Mouse (Mus musculus) embryonic facial prominence, embryonic 14.5 days (tissue): ENCODE data around the gene Mgst3. TPM values are rescaled to one million over a fixed set of nuclear protein-coding genes. Genes with fewer than 3 reads are reported as not detected.
A peak's percentile ranks its signal among the peaks of the same experiment; 100 is the strongest.

ENCODE experiments used
- ATAC-seq: fragments of 200-750 bp; cut with Nextera tagmentation; 2 replicates; pipeline ENCODE4 v1.8.0; 2017; ENCODE audit warnings: low read depth, moderate number of reproducible peaks, moderate TSS enrichment
- DNase-seq: peaks from one replicate; pipeline ENCODE4 v3.0.0-alpha.2; 2015; ENCODE audit warnings: low spot score
- H3K27ac ChIP-seq: fragments of 300-500 bp; sonication (generic); replicated peaks from 2 replicates; pipeline ENCODE4 v1.5.1; 2014; ENCODE audit warnings: low read depth, mild to moderate bottlenecking, low read length, moderate library complexity
- H3K27me3 ChIP-seq: fragments of 300-500 bp; sonication (generic); replicated peaks from 2 replicates; pipeline ENCODE4 v1.6.1; 2014; ENCODE audit warnings: low read length; ENCODE audit not compliant: control insufficient read depth, insufficient read depth
- H3K36me3 ChIP-seq: fragments of 300-500 bp; sonication (generic); 2 replicates; pipeline ENCODE4 v1.6.1; 2014; ENCODE audit warnings: low read length, mixed read lengths; ENCODE audit not compliant: control insufficient read depth, insufficient read depth
- H3K4me1 ChIP-seq: fragments of 300-500 bp; sonication (generic); 2 replicates; pipeline ENCODE4 v1.6.1; 2014; ENCODE audit warnings: antibody characterized with exemption, low read length; ENCODE audit not compliant: control insufficient read depth, insufficient read depth
- H3K4me2 ChIP-seq: fragments of 300-500 bp; sonication (generic); 2 replicates; pipeline ENCODE4 v1.6.1; 2014; ENCODE audit warnings: low read depth, mild to moderate bottlenecking, low read length, moderate library complexity, mixed read lengths
- H3K4me3 ChIP-seq: fragments of 300-500 bp; sonication (generic); 2 replicates; pipeline ENCODE4 v1.5.1; 2014; ENCODE audit warnings: low read depth, mild to moderate bottlenecking, low read length
- H3K9ac ChIP-seq: fragments of 300-500 bp; sonication (generic); 2 replicates; pipeline ENCODE4 v1.6.1; 2014; ENCODE audit warnings: low read depth, mild to moderate bottlenecking, low read length, moderate library complexity, mixed read lengths
- H3K9me3 ChIP-seq: fragments of 300-500 bp; sonication (generic); 2 replicates; pipeline ENCODE4 v1.6.1; 2016; ENCODE audit warnings: low read length; ENCODE audit not compliant: control insufficient read depth
- WGBS: fragments of 180-500 bp; shearing (Covaris S2); extraction: QIAGEN DNeasy Blood & Tissue Kit; methylation state at CpG from one replicate; pipeline ENCODE4 v1.1.7; 2014; 5-methylcytosine and 5-hydroxymethylcytosine counted together
- polyA plus RNA-seq: library from polyadenylated mRNA; unstranded; fragments of >200 nt; fragmentation: Nextera tagmentation; extraction: Ambion mirVana; gene quantifications from 2 replicates; pipeline ENCODE4 v1.2.1, GENCODE M21; 2014

The Mgst3 gene
- polyA plus RNA-seq, 1 experiment from 2014 or later: 86.9 TPM

DNA sequence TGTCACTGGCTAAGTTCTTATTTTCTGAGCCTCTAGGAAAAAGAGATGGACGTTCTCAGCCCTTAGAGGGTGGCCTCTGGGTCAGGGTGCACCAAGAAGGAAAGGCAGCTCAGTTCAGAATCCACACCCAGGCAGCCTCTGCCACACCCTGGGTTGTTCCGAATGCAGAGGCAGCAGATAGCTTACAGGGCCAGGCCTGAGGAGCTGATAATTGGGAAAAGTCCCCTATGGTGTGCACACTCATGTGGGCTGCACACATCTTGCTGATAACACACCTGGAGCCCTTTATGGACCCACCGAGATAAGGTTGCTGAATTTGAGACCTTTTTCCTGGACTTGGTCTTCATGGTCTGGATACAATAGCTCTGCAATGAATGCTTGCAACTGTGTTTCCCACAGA, 9.5 kb downstream of the Mgst3 start:
- DNase-seq (no peak), ATAC-seq (no peak)
- Histone ChIP-seq H3K36me3 (no peaks in the 10 kb centered on the region), H3K27ac (no peak overlapping the region), H3K4me1 (no peaks in the 10 kb centered on the region), H3K9me3 (no peaks in the 10 kb centered on the region), H3K4me3 (no peak overlapping the region), H3K27me3 (no peaks in the 10 kb centered on the region; the same call in 1 of the 2 replicates), H3K4me2 (no peak overlapping the region), H3K9ac (no peak overlapping the region)
- 63% methylated on average over 3 of the region's 3 CpGs for whole genome bisulfite sequencing

DNA sequence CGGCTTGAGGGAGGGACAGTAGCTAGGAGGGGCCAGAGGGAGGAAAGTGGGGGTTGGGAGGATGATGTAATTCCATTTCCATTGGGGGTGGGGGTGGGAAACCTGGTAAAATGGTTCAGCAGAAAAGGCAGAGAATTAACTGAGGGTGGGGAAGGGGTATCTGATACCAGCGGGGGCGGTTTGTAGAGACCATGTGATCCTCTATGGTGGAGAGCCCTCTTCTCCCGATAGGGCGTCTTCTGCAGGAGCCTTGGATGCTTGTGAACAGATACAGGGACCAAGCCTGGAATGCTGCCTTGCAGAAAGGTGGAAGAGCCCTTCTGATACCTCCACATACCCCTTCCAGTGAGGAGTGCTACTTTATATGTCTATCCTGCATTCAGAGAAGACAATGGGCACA, 10.5 kb downstream of the Mgst3 start:
- 86% methylated on average over 5 of the region's 5 CpGs for WGBS

DNA sequence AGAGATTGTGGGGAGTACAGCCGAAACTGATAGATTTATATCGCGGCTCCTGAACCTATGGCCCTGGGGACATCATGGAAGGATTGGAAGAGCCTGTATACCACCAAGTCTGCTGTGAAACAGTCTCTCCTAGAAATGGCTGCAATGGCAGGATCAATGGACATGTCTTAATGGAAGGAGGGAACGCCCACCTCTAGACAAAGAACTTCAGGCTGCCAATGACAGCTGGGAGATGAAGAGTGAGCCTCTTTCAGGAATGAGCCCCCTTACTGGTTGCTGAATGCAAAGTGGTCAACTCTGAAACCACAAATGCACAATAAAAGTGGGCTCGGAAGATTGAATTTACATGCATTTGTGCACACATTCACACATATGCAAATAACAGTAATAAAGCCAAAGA, 10.9 kb downstream of the Mgst3 start:
- Histone ChIP-seq H3K9ac (no peak overlapping the region), H3K27me3 (no peaks in the 10 kb centered on the region; the same call in 1 of the 2 replicates), H3K4me1 (no peaks in the 10 kb centered on the region), H3K4me3 (no peak overlapping the region), H3K36me3 (no peaks in the 10 kb centered on the region), H3K27ac (no peak overlapping the region), H3K9me3 (no peaks in the 10 kb centered on the region), H3K4me2 (no peak overlapping the region)
- no peak for ATAC-seq
- WGBS: 86% methylated on average over 5 of the region's 5 CpGs
- no peak for DNase-seq

More for the DNA sequence above, 10.5 kb downstream of the Mgst3 start:
- Histone ChIP-seq H3K4me2 (no peak overlapping the region), H3K4me3 (no peak overlapping the region), H3K27ac (no peak overlapping the region), H3K9ac (no peak overlapping the region), H3K27me3 (no peaks in the 10 kb centered on the region; the same call in 1 of the 2 replicates), H3K9me3 (no peaks in the 10 kb centered on the region), H3K36me3 (no peaks in the 10 kb centered on the region), H3K4me1 (no peaks in the 10 kb centered on the region)
- DNase-seq: no peak
- no peak for ATAC-seq

DNA sequence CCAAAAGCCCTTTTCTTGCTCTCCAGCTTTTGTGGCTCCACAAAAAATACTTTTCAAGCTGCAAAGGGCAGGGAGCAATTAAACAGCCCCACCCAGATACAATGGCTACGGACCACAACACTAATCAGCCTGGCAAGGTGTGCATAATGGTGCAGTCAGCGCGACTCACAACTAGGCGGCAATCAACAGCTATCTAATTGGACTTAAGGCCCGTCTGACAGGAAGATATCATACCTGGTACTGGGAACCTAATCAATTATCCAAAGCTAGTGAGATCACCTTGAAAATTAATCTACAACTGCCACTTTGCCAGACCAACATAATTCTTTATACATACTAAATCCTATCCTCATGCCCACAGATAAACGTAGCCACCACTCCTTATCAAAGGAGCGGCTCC, 11.3 kb downstream of the Mgst3 start:
- Histone ChIP-seq H3K27ac (no peak overlapping the region), H3K4me2 (no peak overlapping the region), H3K27me3 (no peaks in the 10 kb centered on the region; the same call in 1 of the 2 replicates), H3K36me3 (no peaks in the 10 kb centered on the region), H3K9ac (no peak overlapping the region), H3K4me3 (no peak overlapping the region), H3K9me3 (no peaks in the 10 kb centered on the region), H3K4me1 (no peaks in the 10 kb centered on the region)
- ATAC-seq: no peak
- DNase-seq: no peak
- 79% methylated on average over 7 of the region's 7 CpGs for WGBS

GRCm38 (mm10) chr1:167381050-167382015, 12.3 kb downstream of the Mgst3 start:
- DNase-seq: no peak
- H3K36me3 ChIP-seq: peaks cover 4% of the 10 kb centered on the region; the same call in 1 of the 2 replicates
- H3K4me2 ChIP-seq: no peak overlapping the region
- H3K9me3 ChIP-seq: no peaks in the 10 kb centered on the region
- no peak for ATAC-seq
- H3K27ac ChIP-seq: no peak overlapping the region
- no peak overlapping the region for H3K9ac ChIP-seq
- 78% methylated on average over 8 of the region's 8 CpGs for WGBS
- no peaks in the 10 kb centered on the region for H3K4me1 ChIP-seq
- H3K4me3 ChIP-seq: no peak overlapping the region
- H3K27me3 ChIP-seq: no peaks in the 10 kb centered on the region; the same call in 1 of the 2 replicates

- Histone ChIP-seq H3K4me1 (no peaks in the 10 kb centered on the region), H3K36me3 (peaks cover 8% of the 10 kb centered on the region; the same call in 1 of the 2 replicates), H3K9ac (no peak overlapping the region), H3K4me3 (no peak overlapping the region), H3K27me3 (no peaks in the 10 kb centered on the region; the same call in 1 of the 2 replicates), H3K9me3 (no peaks in the 10 kb centered on the region), H3K4me2 (no peak overlapping the region), H3K27ac (no peak overlapping the region)
- DNase-seq (no peak), ATAC-seq (no peak)
- 86% methylated on average over 2 of the region's 2 CpGs for WGBS
Measured at GRCm38 (mm10) chr1:167380223-167380622, 13.4 kb downstream of the Mgst3 start.

DNA sequence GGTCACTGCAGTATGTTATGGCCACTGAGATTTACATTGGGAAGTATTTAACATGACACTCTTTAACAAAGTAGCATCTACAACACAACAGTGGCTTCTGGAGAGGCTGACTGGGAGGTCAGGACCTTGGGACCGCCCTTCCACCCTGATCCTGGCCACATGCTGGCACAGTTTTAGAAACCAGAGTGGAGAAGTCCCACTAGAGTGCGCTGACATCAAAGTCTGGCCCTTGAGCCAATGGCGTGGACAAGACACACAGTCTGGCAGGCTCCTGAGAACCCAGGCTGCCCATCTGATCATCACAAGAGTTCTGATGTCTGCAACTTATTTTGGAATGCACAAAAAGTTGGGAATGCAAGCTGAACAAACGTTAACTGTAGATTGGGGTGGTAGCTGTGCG, 13.9 kb downstream of the Mgst3 start:
- 64% methylated on average over 5 of the region's 5 CpGs for WGBS
- DNase-seq (no peak), ATAC-seq (no peak)
- Histone ChIP-seq H3K27me3 (no peaks in the 10 kb centered on the region; the same call in 1 of the 2 replicates), H3K4me2 (no peak overlapping the region), H3K4me3 (no peak overlapping the region), H3K9me3 (no peaks in the 10 kb centered on the region), H3K4me1 (no peaks in the 10 kb centered on the region), H3K9ac (no peak overlapping the region), H3K36me3 (peaks cover 8% of the 10 kb centered on the region; the same call in 1 of the 2 replicates), H3K27ac (no peak overlapping the region)

GRCm38 (mm10) chr1:167378019-167378418, 15.6 kb downstream of the Mgst3 start:
- Histone ChIP-seq H3K27ac (no peak overlapping the region), H3K9ac (no peak overlapping the region), H3K4me3 (no peak overlapping the region), H3K27me3 (no peaks in the 10 kb centered on the region; the same call in 1 of the 2 replicates), H3K9me3 (no peaks in the 10 kb centered on the region), H3K36me3 (peaks cover 8% of the 10 kb centered on the region; the same call in 1 of the 2 replicates), H3K4me2 (no peak overlapping the region), H3K4me1 (no peaks in the 10 kb centered on the region)
- DNase-seq (peak; percentile 12), ATAC-seq (no peak)
- 63% methylated on average over 6 of the region's 6 CpGs for WGBS
